Mouse (Mus musculus) neural tube, embryonic 10.5 days (tissue): ENCODE data around the gene Rasl11b.

ENCODE experiments used
- DNase-seq: peaks from one replicate; pipeline ENCODE4 v3.0.0-alpha.2; 2017; ENCODE audit warnings: low spot score; ENCODE audit errors: extremely low spot score

The Rasl11b gene

GRCm38 (mm10) chr5:74208438-74208837 is 13.4 kb downstream of the Rasl11b start:
- DNase-seq, result no peak

DNA sequence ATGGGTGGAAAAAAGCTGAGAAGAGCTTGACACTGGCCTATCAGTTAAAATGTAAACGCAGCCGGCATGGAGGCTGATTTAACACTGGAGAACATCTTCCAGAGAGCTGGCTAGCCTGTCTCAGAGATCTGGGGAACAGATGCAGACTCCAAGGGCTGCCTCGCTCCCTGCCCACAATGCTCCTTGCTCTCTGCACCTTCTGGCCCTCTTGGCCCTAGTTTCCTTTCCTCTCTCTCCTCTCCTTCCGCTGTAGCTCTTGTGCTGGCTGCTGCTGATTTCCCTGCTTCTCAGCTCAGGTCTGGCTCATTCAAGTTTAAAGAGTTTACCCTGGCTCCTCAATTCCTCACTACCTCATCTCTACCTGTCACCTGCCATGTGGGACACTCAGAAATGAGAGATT is 14.6 kb downstream of the Rasl11b start:
- DNase-seq, result no peak

DNA sequence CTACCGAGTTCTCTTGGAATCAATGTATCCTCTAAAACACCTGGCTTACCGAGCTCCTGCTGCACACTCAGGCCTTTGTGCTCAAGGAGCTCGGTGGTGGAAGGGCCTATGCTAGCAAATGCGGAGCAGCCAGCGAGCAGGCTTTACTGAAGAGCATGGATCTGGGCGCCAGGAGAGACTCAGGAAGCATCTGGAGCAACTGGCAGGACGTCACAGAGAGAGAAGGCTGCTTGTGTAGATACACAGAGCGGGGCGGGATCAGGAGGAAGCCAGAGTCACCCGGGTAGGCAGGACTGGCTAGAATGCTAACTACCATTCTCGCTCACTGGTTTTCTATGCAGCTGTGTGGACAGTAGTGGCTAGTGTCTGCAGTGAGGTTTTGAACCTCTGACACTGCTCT is 16.3 kb downstream of the Rasl11b start:
- no peak for DNase-seq

DNA sequence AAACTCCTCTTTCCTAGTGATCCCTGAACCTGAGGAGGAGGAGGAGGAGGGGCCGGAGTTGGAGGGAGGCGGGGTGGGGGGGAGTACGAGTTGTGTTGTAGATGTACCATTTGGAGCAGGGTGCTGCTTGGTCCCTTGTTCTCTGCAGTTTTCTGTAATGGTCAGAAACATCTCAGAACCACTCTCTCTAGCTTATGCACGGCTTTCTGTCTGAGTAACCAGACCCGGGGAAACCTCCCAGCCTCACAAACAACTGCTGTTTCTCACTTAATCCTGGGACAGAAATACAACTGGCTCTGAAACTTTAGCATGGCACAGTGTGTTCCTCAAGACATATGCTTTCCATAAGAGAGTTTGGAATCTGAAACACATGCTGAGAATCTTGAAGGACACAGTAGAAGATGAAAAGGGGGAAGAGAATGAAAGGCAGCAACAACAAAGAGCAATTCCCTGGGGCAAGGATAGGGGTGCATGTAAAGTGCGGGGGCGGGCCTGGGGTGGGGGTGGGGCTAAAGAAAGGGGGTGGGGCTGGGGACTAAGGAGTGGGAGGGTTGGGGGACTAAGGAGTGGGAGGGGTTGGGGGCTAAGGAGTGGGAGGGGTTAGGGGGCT is 19.5 kb downstream of the Rasl11b start:
- DNase-seq, result no peak

DNA sequence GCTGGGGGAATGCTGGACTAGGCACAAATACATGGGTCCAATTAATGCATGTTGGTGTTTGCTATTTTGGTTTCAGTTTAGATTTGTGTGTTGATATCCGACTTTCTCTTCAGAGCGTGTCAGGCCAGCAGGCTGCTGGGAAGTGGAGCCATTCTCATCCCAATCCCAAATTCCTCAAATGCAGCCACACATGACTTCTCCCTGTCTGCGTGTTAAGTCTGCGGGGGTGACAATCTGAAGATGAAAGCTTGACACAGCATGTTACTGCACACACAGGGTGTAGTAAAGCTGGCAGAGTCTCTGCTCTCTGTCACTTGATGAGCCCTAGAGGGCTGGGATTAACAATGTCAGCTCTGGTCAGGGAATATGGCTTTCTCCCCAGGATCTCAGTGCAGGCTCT is 20.0 kb downstream of the Rasl11b start:
- no peak for DNase-seq

GRCm38 (mm10) chr5:74218524-74218923 is 23.4 kb downstream of the Rasl11b start:
- no peak for DNase-seq

- no peak for DNase-seq
These were observed 27.5 kb downstream of the Rasl11b start for GRCm38 (mm10) chr5:74222626-74223025.

DNA sequence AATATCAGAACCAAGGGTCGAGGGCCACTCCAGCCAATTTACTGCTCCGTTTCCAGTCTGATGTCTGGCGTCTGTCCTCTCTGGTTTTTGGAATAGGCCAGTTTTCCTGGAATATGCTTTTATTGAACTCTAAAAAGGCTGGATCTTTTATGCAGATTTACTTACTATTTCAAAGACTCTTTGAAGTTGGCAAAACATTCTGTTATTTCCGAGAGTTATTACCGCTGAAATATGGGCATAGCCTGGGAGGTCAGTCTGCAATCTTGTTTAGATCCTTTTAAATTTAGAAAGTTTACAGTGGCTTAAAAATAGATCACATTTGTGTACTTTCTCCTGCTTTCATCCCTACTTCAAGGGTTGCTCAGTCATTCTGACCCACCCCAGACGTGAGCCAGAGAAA is 29.4 kb downstream of the Rasl11b start:
- DNase-seq, result no peak

DNA sequence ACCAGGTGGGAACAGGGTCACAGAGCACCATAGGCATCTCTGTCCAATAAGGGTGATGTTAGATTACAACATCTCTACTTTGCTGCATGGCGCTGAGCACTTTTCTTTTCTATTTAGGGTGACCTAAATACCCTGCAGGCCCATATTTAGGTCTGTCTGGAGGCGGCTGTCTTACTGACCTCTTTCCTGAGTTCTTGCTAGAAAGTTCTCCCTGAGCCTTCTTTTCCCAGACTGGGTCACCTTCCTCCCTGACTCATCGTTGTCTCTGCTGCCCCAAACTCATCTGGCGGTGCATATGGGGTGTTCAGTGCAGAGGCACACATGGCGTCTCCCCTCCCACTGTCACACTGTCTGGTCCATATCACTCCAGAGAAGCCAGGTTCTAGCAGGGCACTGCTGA is 31.1 kb downstream of the Rasl11b start:
- DNase-seq, result no peak

DNA sequence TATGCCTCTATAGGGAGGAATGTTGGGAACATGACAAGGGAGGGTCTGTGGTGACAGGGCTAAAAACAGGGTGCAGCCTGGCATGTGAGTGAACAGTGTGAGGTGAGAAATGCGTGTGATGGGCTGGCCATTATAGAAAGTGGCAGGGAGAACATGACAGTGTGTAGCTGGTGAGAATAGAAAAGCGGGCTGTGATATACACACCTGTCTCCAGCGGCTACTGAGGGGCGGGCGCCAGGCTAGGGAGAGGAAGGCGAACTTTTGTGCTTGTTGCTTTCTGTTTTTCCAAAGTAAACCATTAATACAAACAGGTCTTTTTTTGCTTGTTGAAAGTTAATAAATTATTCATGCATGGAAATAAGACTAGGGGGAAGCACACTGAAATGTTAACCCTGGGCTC is 32.3 kb downstream of the Rasl11b start:
- DNase-seq, result no peak

DNA sequence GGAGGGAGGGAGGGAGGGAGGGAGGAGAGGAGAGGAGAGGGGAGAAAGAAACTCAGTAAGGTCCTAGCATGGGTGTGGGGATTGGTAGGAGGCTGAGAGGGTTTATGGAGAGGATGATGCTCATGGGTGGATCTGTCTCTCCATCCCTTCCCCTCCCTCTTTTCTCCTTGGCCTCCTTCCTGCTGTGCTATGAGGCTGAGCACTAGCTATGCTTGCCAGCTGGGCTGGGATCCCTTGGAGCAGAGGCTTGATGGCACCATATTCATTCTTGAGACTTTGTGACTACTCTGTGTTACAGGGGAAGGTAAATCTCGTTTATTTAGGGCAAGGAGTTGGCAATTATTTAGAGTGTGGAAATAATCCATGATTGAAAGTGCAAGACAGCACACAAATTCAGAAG is 33.9 kb downstream of the Rasl11b start:
- no peak for DNase-seq

- DNase-seq, result no peak
These were observed 34.8 kb downstream of the Rasl11b start for GRCm38 (mm10) chr5:74229775-74230413.

- no peak for DNase-seq
These were observed 35.4 kb downstream of the Rasl11b start for GRCm38 (mm10) chr5:74230525-74230924.

GRCm38 (mm10) chr5:74233808-74234207 is 38.7 kb downstream of the Rasl11b start:
- DNase-seq, result no peak

- DNase-seq, result no peak
These were observed 44.3 kb downstream of the Rasl11b start for GRCm38 (mm10) chr5:74239369-74239768.

- no peak for DNase-seq
These were observed 45.2 kb downstream of the Rasl11b start for GRCm38 (mm10) chr5:74240298-74240697.

DNA sequence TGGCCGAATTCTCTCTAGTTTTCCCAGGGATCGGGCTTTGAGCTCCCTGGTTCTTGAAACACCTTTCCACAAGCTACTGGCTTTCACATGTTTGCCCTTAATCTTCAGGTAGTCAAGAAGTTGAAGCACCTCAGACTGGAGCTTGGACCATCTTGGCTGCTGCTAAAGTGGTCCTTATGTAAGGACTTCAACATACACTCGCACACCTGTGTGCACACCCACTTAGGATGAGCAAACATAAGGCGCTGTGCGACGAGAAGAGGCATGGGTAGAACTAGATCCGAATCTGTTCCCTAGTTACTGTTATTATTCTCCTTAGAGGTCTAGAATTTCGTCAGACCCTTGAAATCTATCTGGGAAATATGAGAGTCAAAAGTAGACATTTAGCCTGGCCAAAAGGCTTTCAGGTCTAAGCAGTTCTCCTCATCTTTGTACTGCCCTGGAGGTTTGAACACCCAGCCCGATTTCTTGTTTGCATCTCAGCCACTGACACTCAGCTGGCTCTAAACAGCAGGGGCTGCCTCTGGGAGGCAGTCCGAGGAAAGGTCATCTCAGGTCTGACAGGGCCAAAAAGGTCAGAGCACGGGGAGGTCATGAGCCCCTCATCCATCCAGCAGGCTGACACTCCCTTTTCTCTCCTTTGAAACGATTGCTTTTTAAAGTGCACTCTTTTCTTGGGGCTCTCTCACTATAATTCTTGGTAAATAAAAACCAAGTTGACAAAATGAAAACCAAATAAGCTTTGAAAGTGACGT is 46.0 kb downstream of the Rasl11b start:
- DNase-seq, result no peak

DNA sequence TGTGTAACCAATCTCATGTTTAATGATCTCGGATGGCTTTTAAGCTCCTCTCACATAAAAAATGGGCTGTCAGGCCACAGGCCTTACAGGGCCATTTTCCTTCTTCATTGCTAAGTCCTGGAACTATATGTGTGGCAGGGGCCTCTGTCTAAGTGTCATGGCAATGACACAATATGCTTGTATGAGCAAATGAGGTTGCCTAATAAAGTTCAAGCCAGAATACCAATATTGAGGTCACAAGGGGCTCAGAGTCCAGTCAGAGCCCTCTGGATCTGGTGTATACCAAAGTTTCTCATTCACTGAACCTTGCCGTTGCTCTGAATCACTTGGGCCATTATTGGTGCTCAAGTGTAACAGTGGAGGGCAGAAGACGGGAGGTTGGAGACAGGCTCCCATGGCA is 47.6 kb downstream of the Rasl11b start:
- no peak for DNase-seq

DNA sequence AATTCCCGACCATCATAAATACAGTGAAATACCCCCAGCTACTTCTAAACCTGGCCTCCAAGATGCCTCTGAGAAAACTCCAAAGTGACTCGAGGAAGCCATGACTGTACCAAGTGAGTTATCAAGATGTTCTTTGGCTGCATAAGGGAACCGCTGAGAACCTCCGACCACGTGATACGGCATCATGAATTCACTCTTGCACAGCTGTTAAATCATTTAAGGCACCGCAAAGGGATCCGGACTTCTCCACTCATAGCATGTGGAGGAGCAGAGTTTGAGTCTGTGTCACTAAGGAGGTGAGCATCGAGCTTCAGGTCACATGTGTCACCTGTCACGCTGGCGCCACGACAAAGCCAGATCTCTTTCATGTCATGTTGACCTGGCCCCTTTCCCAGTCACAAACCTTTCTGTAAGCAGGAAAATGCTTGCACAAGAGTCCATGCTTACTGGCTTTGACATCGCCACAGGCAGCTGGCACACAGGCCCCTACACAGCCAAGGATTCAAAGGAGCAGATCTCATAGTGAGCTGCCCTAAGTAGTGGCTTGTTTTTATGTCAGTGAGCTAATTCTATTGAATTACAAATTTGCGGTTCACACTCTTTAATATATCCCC is 49.4 kb downstream of the Rasl11b start:
- DNase-seq, result no peak

DNA sequence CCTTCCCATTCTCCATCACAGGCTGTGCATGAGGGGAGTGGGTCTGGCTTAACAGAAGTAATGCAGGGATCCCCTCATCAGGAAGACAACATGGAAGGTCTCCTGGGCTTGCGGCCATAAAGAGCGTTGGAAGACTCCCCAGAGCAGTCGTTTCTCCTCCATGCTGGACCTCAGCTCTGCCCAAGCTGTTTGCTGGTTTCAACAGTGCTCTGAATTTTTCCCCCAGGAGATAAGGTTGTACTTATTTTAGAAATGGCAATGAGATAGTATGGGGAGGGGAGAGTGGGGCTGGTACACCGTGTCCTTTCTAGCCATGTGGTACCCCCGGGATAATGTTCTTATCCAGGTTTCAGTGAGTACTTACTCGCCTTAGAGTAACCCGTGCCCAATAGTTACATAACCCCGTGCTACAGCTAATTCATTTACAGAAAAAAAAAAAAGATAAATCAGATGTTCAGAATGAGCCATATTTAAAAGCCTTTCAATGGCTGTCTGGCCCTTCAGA is 50.6 kb downstream of the Rasl11b start:
- DNase-seq, result no peak

DNA sequence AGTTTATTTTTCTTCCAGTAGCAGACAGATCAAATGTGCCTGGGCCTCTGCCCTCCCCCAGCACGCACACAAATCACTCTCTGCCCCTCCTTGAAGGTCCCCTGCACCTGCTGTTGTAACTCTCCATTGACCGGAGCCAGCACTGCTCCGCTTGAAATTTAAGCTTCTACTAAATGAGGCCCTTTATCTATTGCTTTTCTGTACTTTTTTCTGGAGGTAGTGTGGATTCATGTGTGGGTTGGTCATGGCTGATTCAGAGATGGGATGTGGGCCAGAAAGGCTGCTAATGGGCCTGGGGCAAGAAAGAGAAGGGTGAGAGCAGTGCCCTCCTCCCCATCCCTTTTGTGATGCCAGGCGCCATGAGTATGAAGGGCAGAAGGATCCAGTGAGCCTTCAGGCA is 51.4 kb downstream of the Rasl11b start:
- DNase-seq, result no peak

DNA sequence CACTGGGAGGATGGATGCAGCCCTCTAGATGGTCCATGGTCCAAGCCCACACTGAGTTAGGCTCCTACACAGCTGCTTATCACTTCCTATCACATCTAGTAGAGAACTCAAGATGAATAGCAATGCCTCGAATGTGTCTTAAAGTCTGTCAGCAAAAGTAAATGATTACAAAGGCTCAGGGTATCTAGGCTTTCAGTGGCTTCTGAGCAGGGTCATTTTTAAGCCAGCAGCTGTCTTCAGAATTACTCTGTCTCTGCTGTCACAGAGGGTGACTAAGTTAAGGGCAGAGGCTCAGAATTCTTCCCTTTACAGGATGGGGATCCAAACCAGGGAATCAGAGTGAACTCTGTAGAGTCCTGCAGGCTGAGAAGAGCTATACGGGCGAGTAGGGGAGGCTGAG is 51.9 kb downstream of the Rasl11b start:
- DNase-seq, result no peak
